Mouse (Mus musculus): ENCODE data around the gene Cd22. TPM values are rescaled to one million over a fixed set of nuclear protein-coding genes. Genes with fewer than 3 reads are reported as not detected.
A peak's percentile ranks its signal among the peaks of the same experiment; 100 is the strongest.

Cd22 gene
- polyA plus RNA-seq, 1 experiment: not detected

DNA sequence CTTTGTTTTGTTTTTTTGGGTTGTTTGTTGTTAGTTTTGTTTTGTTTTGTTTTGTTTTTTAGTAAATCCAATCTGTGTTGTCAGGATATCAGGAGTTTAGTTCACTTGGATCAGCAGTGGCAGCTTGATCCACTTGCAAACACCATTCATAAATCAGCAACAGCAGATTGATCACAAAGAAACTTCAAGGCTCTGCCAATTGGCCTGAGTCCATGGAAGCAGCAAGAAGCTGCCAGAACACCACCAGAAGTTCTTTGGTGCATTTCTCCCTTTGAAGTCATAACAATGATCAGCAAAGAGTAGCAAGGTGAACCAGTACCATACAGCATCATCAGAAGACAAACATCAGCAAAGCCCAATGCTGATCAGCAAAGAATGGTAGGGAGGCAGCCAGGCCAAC lies 3.9 kb upstream of the Cd22 start:
- no peak overlapping the region for H3K27ac ChIP-seq (ENCODE audit: insufficient read depth, low read depth, low read length)
- no peak overlapping the region for H3K4me3 ChIP-seq (ENCODE audit: insufficient read depth, low read depth, low read length)
- TF ChIP-seq POLR2A (IDR thresholded peaks at IDR 0.05; ENCODE audit: insufficient read depth, low read depth, low read length) (no peak), CTCF (IDR thresholded peaks at IDR 0.05; ENCODE audit: insufficient read depth, low read depth, low read length) (no peak)
- H3K4me1 ChIP-seq (ENCODE audit: control insufficient read depth, insufficient read depth, low read length): no peaks in the 10 kb centered on the region

DNA sequence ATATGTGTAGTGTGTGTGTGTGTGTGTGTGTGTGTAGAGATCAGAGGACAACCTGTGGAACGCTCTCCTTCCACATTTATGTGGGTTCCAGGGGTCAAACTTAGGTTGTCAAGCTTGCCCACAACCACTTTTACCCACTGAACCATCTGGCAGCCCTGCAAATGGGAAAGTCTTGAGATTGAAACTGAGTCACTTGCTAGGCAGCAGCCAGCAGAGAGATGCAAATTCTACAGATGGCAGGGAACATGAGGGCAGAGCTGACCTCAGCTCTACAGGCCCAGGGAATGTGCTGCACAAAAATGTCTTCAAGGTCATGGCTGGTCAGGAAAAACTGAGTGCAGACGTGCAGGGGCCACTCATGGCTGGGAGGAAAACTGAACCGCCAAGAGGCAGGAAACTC lies 1.2 kb upstream of the Cd22 start:
- TF ChIP-seq POLR2A (IDR thresholded peaks at IDR 0.05; ENCODE audit: insufficient read depth, low read depth, low read length) (no peak), CTCF (IDR thresholded peaks at IDR 0.05; ENCODE audit: insufficient read depth, low read depth, low read length) (no peak)
- Histone ChIP-seq H3K4me1 (ENCODE audit: control insufficient read depth, insufficient read depth, low read length) (no peaks in the 10 kb centered on the region), H3K4me3 (ENCODE audit: insufficient read depth, low read depth, low read length) (no peak overlapping the region), H3K27ac (ENCODE audit: insufficient read depth, low read depth, low read length) (no peak overlapping the region)
- WGBS: 89% methylated on average over 3 of the region's 3 CpGs

DNA sequence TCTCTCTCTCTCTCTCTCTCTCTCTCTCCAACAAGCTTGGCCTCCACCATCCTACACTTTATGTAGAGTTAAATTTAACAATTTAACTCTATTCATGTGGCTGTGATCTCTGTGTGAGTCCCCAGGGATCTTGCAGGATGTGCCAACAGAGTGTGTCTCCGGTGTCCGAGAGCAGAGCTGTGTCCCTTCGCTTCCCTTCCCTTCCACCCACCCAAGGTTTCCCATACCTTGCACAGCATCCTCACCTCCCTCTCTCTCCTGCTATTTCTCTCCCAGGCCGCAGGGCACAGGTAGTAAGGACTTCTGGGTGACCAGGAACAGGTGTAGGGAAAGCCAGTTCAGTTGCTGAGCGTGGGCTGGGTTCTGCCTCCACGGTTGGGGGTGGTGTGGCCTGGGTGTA lies 1.2 kb downstream of the Cd22 start:
- 80% methylated on average over 6 of the region's 6 CpGs for WGBS

GRCm38 (mm10) chr7:30873083-30873482 lies 7.1 kb downstream of the Cd22 start:
- H3K27ac ChIP-seq (ENCODE audit: insufficient read depth, low read depth, low read length): no peak overlapping the region
- H3K4me1 ChIP-seq (ENCODE audit: control insufficient read depth, insufficient read depth, low read length): peaks cover 3% of the 10 kb centered on the region; the same call in 1 of the 2 replicates
- H3K4me3 ChIP-seq (ENCODE audit: insufficient read depth, low read depth, low read length): no peak overlapping the region
- peak; percentile 42; the same call in 1 of the 2 replicates for TF ChIP-seq CTCF (IDR thresholded peaks at IDR 0.05; ENCODE audit: insufficient read depth, low read depth, low read length)
- TF ChIP-seq POLR2A (IDR thresholded peaks at IDR 0.05; ENCODE audit: insufficient read depth, low read depth, low read length): no peak
- WGBS: 23% methylated on average over 15 of the region's 15 CpGs

More for the DNA sequence above, 1.2 kb downstream of the Cd22 start:
- Histone ChIP-seq H3K4me1 (ENCODE audit: control insufficient read depth, insufficient read depth, low read length) (no peaks in the 10 kb centered on the region), H3K4me3 (ENCODE audit: insufficient read depth, low read depth, low read length) (no peak overlapping the region), H3K27ac (ENCODE audit: insufficient read depth, low read depth, low read length) (no peak overlapping the region)
- TF ChIP-seq CTCF (IDR thresholded peaks at IDR 0.05; ENCODE audit: insufficient read depth, low read depth, low read length) (no peak), POLR2A (IDR thresholded peaks at IDR 0.05; ENCODE audit: insufficient read depth, low read depth, low read length) (no peak)

DNA sequence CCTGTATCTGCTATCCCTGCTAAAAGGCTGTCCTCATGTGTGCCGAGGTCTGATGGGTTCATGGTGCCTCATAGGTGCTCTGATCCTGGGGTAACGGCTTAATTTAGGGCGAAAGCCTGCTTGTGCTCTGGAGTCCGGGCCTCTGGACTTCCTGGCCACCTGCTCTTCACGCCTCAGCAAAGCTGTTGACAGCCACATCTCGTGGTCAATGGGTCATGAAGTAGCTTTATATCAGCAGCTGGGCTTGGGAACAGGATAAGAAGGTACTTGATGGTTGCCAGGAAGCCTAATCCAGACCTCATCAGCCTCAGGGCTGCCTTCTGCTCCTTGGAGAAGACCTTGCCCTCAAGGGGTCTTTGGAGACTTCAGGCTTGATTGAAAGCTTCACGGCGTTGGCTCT lies 16.8 kb downstream of the Cd22 start:
- Histone ChIP-seq H3K27ac (ENCODE audit: insufficient read depth, low read depth, low read length) (no peak overlapping the region), H3K4me3 (ENCODE audit: insufficient read depth, low read depth, low read length) (no peak overlapping the region), H3K4me1 (ENCODE audit: control insufficient read depth, insufficient read depth, low read length) (no peaks in the 10 kb centered on the region)
- TF ChIP-seq POLR2A (IDR thresholded peaks at IDR 0.05; ENCODE audit: insufficient read depth, low read depth, low read length): no peak
- 74% methylated on average over 8 of the region's 8 CpGs for WGBS

DNA sequence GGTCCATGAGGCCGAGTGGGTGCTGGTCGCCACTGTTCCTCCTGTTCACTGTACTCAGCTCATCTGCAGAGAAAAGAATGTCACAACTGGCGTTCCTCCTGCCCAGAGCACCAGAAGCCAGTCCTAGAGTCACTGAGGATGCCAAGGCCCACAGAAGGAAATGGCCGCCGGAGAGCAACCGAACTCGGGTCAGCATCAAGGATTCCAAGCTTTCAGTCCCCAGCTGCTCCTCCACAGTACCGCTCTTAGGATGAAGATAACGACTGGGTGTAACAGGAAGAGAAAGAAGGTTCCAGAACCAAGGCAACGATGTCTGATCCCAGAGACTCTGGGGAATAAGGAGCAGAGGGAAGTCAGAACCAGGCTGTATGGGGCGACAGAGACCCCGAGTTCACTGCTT lies 18.7 kb downstream of the Cd22 start, which contains the start of gene Ffar1:
Ffar1 (minus strand) TSS at position 101 of the 400 bp plus-strand sequence.
- no peak within 1 kb of the TSS for H3K27ac ChIP-seq (ENCODE audit: insufficient read depth, low read depth, low read length)
- H3K4me3 ChIP-seq (ENCODE audit: insufficient read depth, low read depth, low read length): no peak within 1 kb of the TSS
- H3K4me1 ChIP-seq (ENCODE audit: control insufficient read depth, insufficient read depth, low read length): no peaks in the 10 kb centered on the region
- TF ChIP-seq POLR2A (IDR thresholded peaks at IDR 0.05; ENCODE audit: insufficient read depth, low read depth, low read length): no peak
- 82% methylated on average over 12 of the region's 12 CpGs for WGBS

- peak overlapping the region; percentile 13; the same call in 1 of the 2 replicates for H3K4me3 ChIP-seq (ENCODE audit: insufficient read depth, low read depth, low read length)
- TF ChIP-seq CTCF (IDR thresholded peaks at IDR 0.05; ENCODE audit: insufficient read depth, low read depth, low read length) (peak; percentile 15; the same call in 1 of the 2 replicates), POLR2A (IDR thresholded peaks at IDR 0.05; ENCODE audit: insufficient read depth, low read depth, low read length) (no peak)
- 8% methylated on average over 15 of the region's 16 CpGs for WGBS
- no peak overlapping the region for H3K27ac ChIP-seq (ENCODE audit: insufficient read depth, low read depth, low read length)
- no peaks in the 10 kb centered on the region for H3K4me1 ChIP-seq (ENCODE audit: control insufficient read depth, insufficient read depth, low read length)
Measured at GRCm38 (mm10) chr7:30859635-30860402, 20.3 kb downstream of the Cd22 start.

GRCm38 (mm10) chr7:30859290-30859634 lies 20.9 kb downstream of the Cd22 start:
- Histone ChIP-seq H3K4me1 (ENCODE audit: control insufficient read depth, insufficient read depth, low read length) (no peaks in the 10 kb centered on the region), H3K4me3 (ENCODE audit: insufficient read depth, low read depth, low read length) (no peak overlapping the region), H3K27ac (ENCODE audit: insufficient read depth, low read depth, low read length) (no peak overlapping the region)
- TF ChIP-seq POLR2A (IDR thresholded peaks at IDR 0.05; ENCODE audit: insufficient read depth, low read depth, low read length) (no peak), CTCF (IDR thresholded peaks at IDR 0.05; ENCODE audit: insufficient read depth, low read depth, low read length) (peak; percentile 65; the same call in 1 of the 2 replicates)

- Histone ChIP-seq H3K4me3 (ENCODE audit: insufficient read depth, low read depth, low read length) (no peak overlapping the region), H3K4me1 (ENCODE audit: control insufficient read depth, insufficient read depth, low read length) (no peaks in the 10 kb centered on the region), H3K27ac (ENCODE audit: insufficient read depth, low read depth, low read length) (no peak overlapping the region)
- TF ChIP-seq CTCF (IDR thresholded peaks at IDR 0.05; ENCODE audit: insufficient read depth, low read depth, low read length) (no peak), POLR2A (IDR thresholded peaks at IDR 0.05; ENCODE audit: insufficient read depth, low read depth, low read length) (no peak)
- WGBS: 39% methylated on average over 1 of the region's 1 CpGs
Measured at GRCm38 (mm10) chr7:30857746-30858145, 22.4 kb downstream of the Cd22 start.

Measured in olfactory bulb, adult 2 months (tissue).